Mouse (Mus musculus) layer of hippocampus, postnatal 36 days (tissue): ENCODE results near the gene Hoxb13. TPM values are rescaled to one million over a fixed set of nuclear protein-coding genes. Genes with fewer than 3 reads are reported as not detected.

Experiments used
- DNase-seq, 2 experiments: peaks; one replicate each; pipeline ENCODE4 v3.0.0; 2022
- total RNA-seq, 2 experiments: library from RNA; stranded (reverse); gene quantifications; 2 replicates each; pipeline ENCODE4 v1.2.3; 2021

Gene Hoxb13
- total RNA-seq = not detected

GRCm38 (mm10) chr11:96193521-96194400, at the start of gene Hoxb13:
Hoxb13 (plus strand) TSS chr11:96194316.
- DNase-seq = no peak

GRCm38 (mm10) chr11:96145622-96146270, 48.4 kb upstream of the Hoxb13 start:
- DNase-seq = peak; percentile 46 to 61

- DNase-seq = no peak
Observed at GRCm38 (mm10) chr11:96147471-96147870, 46.6 kb upstream of the Hoxb13 start.

GRCm38 (mm10) chr11:96164769-96165168, 29.3 kb upstream of the Hoxb13 start:
- DNase-seq = no peak

- DNase-seq = no peak
Observed at GRCm38 (mm10) chr11:96168125-96168524, 26.0 kb upstream of the Hoxb13 start.

- DNase-seq = no peak
Observed at GRCm38 (mm10) chr11:96169016-96169415, 25.1 kb upstream of the Hoxb13 start.

- no peak for DNase-seq
Observed at GRCm38 (mm10) chr11:96170711-96171379, 23.3 kb upstream of the Hoxb13 start.

- no peak for DNase-seq
Observed at GRCm38 (mm10) chr11:96171601-96172000, 22.5 kb upstream of the Hoxb13 start.

- DNase-seq = no peak
Observed at GRCm38 (mm10) chr11:96172511-96173287, 21.4 kb upstream of the Hoxb13 start.

- DNase-seq = no peak
Observed at GRCm38 (mm10) chr11:96173288-96173840, 20.8 kb upstream of the Hoxb13 start.

- DNase-seq = no peak
Observed at GRCm38 (mm10) chr11:96174881-96175280, 19.2 kb upstream of the Hoxb13 start.

GRCm38 (mm10) chr11:96175511-96175910, 18.6 kb upstream of the Hoxb13 start:
- DNase-seq = no peak

GRCm38 (mm10) chr11:96175951-96176530, 18.1 kb upstream of the Hoxb13 start:
- no peak for DNase-seq

GRCm38 (mm10) chr11:96176841-96177240, 17.3 kb upstream of the Hoxb13 start:
- DNase-seq = no peak

- DNase-seq = no peak
Observed at GRCm38 (mm10) chr11:96177546-96178174, 16.5 kb upstream of the Hoxb13 start.

GRCm38 (mm10) chr11:96178356-96178755, 15.8 kb upstream of the Hoxb13 start:
- DNase-seq = no peak

GRCm38 (mm10) chr11:96178911-96179503, 15.1 kb upstream of the Hoxb13 start:
- DNase-seq = no peak

- DNase-seq = no peak
Observed at GRCm38 (mm10) chr11:96181061-96181460, 13.1 kb upstream of the Hoxb13 start.

GRCm38 (mm10) chr11:96184233-96184632, 9.9 kb upstream of the Hoxb13 start:
- no peak for DNase-seq

GRCm38 (mm10) chr11:96187321-96187720, 6.8 kb upstream of the Hoxb13 start:
- no peak for DNase-seq
